Mouse (Mus musculus) MEL (cell line): ENCODE results near the gene Nckap5l. TPM values are rescaled to one million over a fixed set of nuclear protein-coding genes. Genes with fewer than 3 reads are reported as not detected.

ENCODE experiments used
- DNase-seq: peaks from one replicate; pipeline ENCODE4 v3.0.0; 2011; ENCODE audit warnings: low read depth, low spot score
- H3K27ac ChIP-seq: 2 replicates; pipeline ENCODE4 v1.5.1; 2012; ENCODE audit warnings: low read depth, mild to moderate bottlenecking, control low read depth, low read length, moderate library complexity; ENCODE audit not compliant: control insufficient read depth
- H3K27me3 ChIP-seq, 2 experiments: fragments of 150-350 bp in 1 of 2; sonication (generic) in 1 of 2; 2 replicates each; pipeline ENCODE4 v1.6.1; 2012; ENCODE audit warnings: low read length in 2 of 2, mild to moderate bottlenecking in 2 of 2, improper control_type of control experiment in 1 of 2, moderate library complexity in 1 of 2; ENCODE audit not compliant: insufficient read depth in 2 of 2, control insufficient read depth in 1 of 2
- H3K36me3 ChIP-seq, 2 experiments: 2 replicates each; pipeline ENCODE4 v1.6.1; 2012 to 2014; ENCODE audit warnings: low read length in 2 of 2, improper control_type of control experiment in 1 of 2, inconsistent platforms in 1 of 2, mild to moderate bottlenecking in 1 of 2; ENCODE audit not compliant: insufficient read depth in 2 of 2, control insufficient read depth in 1 of 2
- H3K4me1 ChIP-seq, 2 experiments: fragments of 150-350 bp in 1 of 2; sonication (generic) in 1 of 2; 2 replicates each; pipeline ENCODE4 v1.6.1; 2012; ENCODE audit warnings: low read length in 2 of 2, improper control_type of control experiment in 1 of 2, mild to moderate bottlenecking in 1 of 2; ENCODE audit not compliant: insufficient read depth in 2 of 2, control insufficient read depth in 1 of 2
- H3K4me3 ChIP-seq, 2 experiments: fragments of 150-350 bp in 1 of 2; sonication (generic) in 1 of 2; 2 replicates each; pipeline ENCODE4 v1.5.1; 2012; ENCODE audit warnings: low read depth in 2 of 2, low read length in 2 of 2, mild to moderate bottlenecking in 2 of 2, moderate library complexity in 2 of 2, control low read depth in 1 of 2, improper control_type of control experiment in 1 of 2; ENCODE audit not compliant: control insufficient read depth in 1 of 2, insufficient read depth in 1 of 2
- H3K79me2 ChIP-seq: 2 replicates; pipeline ENCODE4 v1.6.1; 2012; ENCODE audit warnings: mild to moderate bottlenecking, low read length, moderate library complexity; ENCODE audit not compliant: control insufficient read depth, poor library complexity, insufficient read depth
- H3K9ac ChIP-seq: 2 replicates; pipeline ENCODE4 v1.6.1; 2012; ENCODE audit warnings: low read depth, mild to moderate bottlenecking, control low read depth, low read length, moderate library complexity; ENCODE audit not compliant: control insufficient read depth, poor library complexity, severe bottlenecking
- H3K9me3 ChIP-seq: fragments of 150-350 bp; sonication (generic); replicated peaks from 2 replicates; pipeline ENCODE4 v1.6.1; 2012; ENCODE audit warnings: mild to moderate bottlenecking, low read length, improper control_type of control experiment, moderate library complexity; ENCODE audit not compliant: insufficient read depth
- CTCF ChIP-seq, 3 experiments: IDR thresholded peaks in 2 of 3; conservative IDR thresholded peaks in 1 of 3; 2 replicates each; pipeline ENCODE4 v1.5.1; 2011 to 2012; ENCODE audit warnings: low read length in 3 of 3, low read depth in 2 of 3, mild to moderate bottlenecking in 2 of 3, improper control_type of control experiment in 1 of 3, inconsistent platforms in 1 of 3, mixed read lengths in 1 of 3, moderate library complexity in 1 of 3; ENCODE audit not compliant: control insufficient read depth in 1 of 3, insufficient read depth in 1 of 3, poor library complexity in 1 of 3, severe bottlenecking in 1 of 3
- E2F4 ChIP-seq: IDR thresholded peaks from 2 replicates; pipeline ENCODE4 v1.6.1; 2011; ENCODE audit warnings: low read depth, low read length, improper control_type of control experiment, borderline replicate concordance
- ETS1 ChIP-seq: IDR thresholded peaks from 2 replicates; pipeline ENCODE4 v1.6.1; 2012; ENCODE audit warnings: low read depth, mild to moderate bottlenecking, inconsistent platforms, low read length, improper control_type of control experiment, moderate library complexity
- HCFC1 ChIP-seq: IDR thresholded peaks from 2 replicates; pipeline ENCODE4 v1.6.1; 2012; ENCODE audit warnings: low read depth, mild to moderate bottlenecking, inconsistent platforms, low read length, improper control_type of control experiment, moderate library complexity
- JUND ChIP-seq: IDR thresholded peaks from 2 replicates; pipeline ENCODE4 v1.6.1; 2011; ENCODE audit warnings: low read depth, mild to moderate bottlenecking, improper control_type of control experiment, low read length
- KAT2A ChIP-seq: conservative IDR thresholded peaks from 2 replicates; pipeline ENCODE4 v1.6.1; 2012; ENCODE audit warnings: low read depth, low read length, improper control_type of control experiment, inconsistent platforms
- MAFK ChIP-seq: IDR thresholded peaks from 2 replicates; pipeline ENCODE4 v1.6.1; 2011; ENCODE audit warnings: low read depth, mild to moderate bottlenecking, low read length, improper control_type of control experiment, borderline replicate concordance
- MEF2A ChIP-seq: IDR thresholded peaks from 2 replicates; pipeline ENCODE4 v1.6.1; 2014; ENCODE audit warnings: low read depth, mild to moderate bottlenecking, inconsistent platforms, low read length, improper control_type of control experiment; ENCODE audit not compliant: poor library complexity, insufficient replicate concordance, severe bottlenecking; ENCODE audit errors: extremely low read depth
- MYC ChIP-seq: IDR thresholded peaks from 2 replicates; pipeline ENCODE4 v1.6.1; 2011; ENCODE audit warnings: low read depth, mild to moderate bottlenecking, low read length, improper control_type of control experiment, moderate library complexity
- NRF1 ChIP-seq: IDR thresholded peaks from 2 replicates; pipeline ENCODE4 v1.6.1; 2014; ENCODE audit warnings: low read depth, mild to moderate bottlenecking, inconsistent platforms, low read length, improper control_type of control experiment, moderate library complexity; ENCODE audit not compliant: poor library complexity, insufficient read depth, severe bottlenecking
- POLR2A ChIP-seq, 2 experiments: IDR thresholded peaks; 2 replicates each; pipeline ENCODE4 v1.6.1; 2011 to 2012; ENCODE audit warnings: low read length in 2 of 2, mild to moderate bottlenecking in 2 of 2, control low read depth in 1 of 2, improper control_type of control experiment in 1 of 2, low read depth in 1 of 2, moderate library complexity in 1 of 2; ENCODE audit not compliant: control insufficient read depth in 1 of 2, insufficient read depth in 1 of 2, poor library complexity in 1 of 2
- RCOR1 ChIP-seq: IDR thresholded peaks from 2 replicates; pipeline ENCODE4 v1.6.1; 2012; ENCODE audit warnings: low read depth, mild to moderate bottlenecking, inconsistent platforms, low read length, improper control_type of control experiment
- TCF12 ChIP-seq: IDR thresholded peaks from 2 replicates; pipeline ENCODE4 v1.6.1; 2014; ENCODE audit warnings: low read depth, mild to moderate bottlenecking, inconsistent platforms, low read length, improper control_type of control experiment, moderate library complexity
- USF1 ChIP-seq: IDR thresholded peaks from 2 replicates; pipeline ENCODE4 v1.6.1; 2014; ENCODE audit warnings: low read depth, mild to moderate bottlenecking, inconsistent platforms, low read length, improper control_type of control experiment, moderate library complexity
- USF2 ChIP-seq, 2 experiments: IDR thresholded peaks; 2 replicates each; pipeline ENCODE4 v1.6.1; 2011 to 2012; ENCODE audit warnings: improper control_type of control experiment in 2 of 2, low read length in 2 of 2, borderline replicate concordance in 1 of 2, inconsistent platforms in 1 of 2, low read depth in 1 of 2, mild to moderate bottlenecking in 1 of 2; ENCODE audit not compliant: insufficient read depth in 1 of 2
- ZMIZ1 ChIP-seq: IDR thresholded peaks from 2 replicates; pipeline ENCODE4 v1.6.1; 2012; ENCODE audit warnings: low read depth, mild to moderate bottlenecking, inconsistent platforms, low read length, improper control_type of control experiment, moderate library complexity
- polyA plus RNA-seq, 2 experiments: library from polyadenylated mRNA; stranded (reverse) in 1 of 2; unstranded in 1 of 2; fragments of >175 nt in 1 of 2; fragments of >200 nt in 1 of 2; gene quantifications; 2 replicates each; pipeline versions ENCODE4 v1.2.1 to v1.2.4; 2012; ENCODE audit warnings: low replicate concordance in 2 of 2, low read depth in 1 of 2; ENCODE audit not compliant: insufficient read length in 2 of 2, insufficient read depth in 1 of 2, missing spikeins in 1 of 2
- total RNA-seq: library from RNA; depleted of rRNA; stranded (reverse); fragments of 300-350 nt; gene quantifications from 2 replicates; pipeline ENCODE4 v1.2.3, GENCODE M21; 2012

Nckap5l gene
- total and polyA plus RNA-seq, 3 experiments: 2.5 to 14.1 TPM; not detected in 1

GRCm38 (mm10) chr15:99503256-99503655 is 45.7 kb upstream of the Nckap5l start:
- Histone ChIP-seq H3K4me1 (peaks cover under 1 to 15% of the 10 kb centered on the region in 2 experiments; a peak in 3 of 4 replicates), H3K79me2 (no peaks in the 10 kb centered on the region), H3K9me3 (no peaks in the 10 kb centered on the region), H3K4me3 (no peak overlapping the region), H3K27ac (no peak overlapping the region), H3K36me3 (peaks cover 0 to 4% of the 10 kb centered on the region in 2 experiments; a peak in 2 of 4 replicates), H3K9ac (no peak overlapping the region), H3K27me3 (peaks cover 3 to 6% of the 10 kb centered on the region in 2 experiments; a peak in 3 of 4 replicates)
- TF ChIP-seq HCFC1: no peak
- TF ChIP-seq MAFK: no peak
- no peak for TF ChIP-seq E2F4
- TF ChIP-seq MEF2A: no peak
- TF ChIP-seq CTCF (IDR thresholded peaks at IDR 0.05 in 2 of 3, conservative IDR thresholded peaks at IDR 0.05 in 1 of 3; ENCODE audit: control insufficient read depth in 1 of 3, insufficient read depth in 1 of 3, low read depth in 2 of 3, low read length in 3 of 3, poor library complexity in 1 of 3, severe bottlenecking in 1 of 3): no peak
- TF ChIP-seq ETS1: no peak
- DNase-seq: no peak

GRCm38 (mm10) chr15:99502311-99502831 is 44.8 kb upstream of the Nckap5l start:
- peaks cover 0 to 4% of the 10 kb centered on the region in 2 experiments; a peak in 2 of 4 replicates for H3K36me3 ChIP-seq
- H3K9me3 ChIP-seq: no peaks in the 10 kb centered on the region
- H3K27ac ChIP-seq: no peak overlapping the region
- H3K27me3 ChIP-seq: peaks cover 0 to 4% of the 10 kb centered on the region in 2 experiments; a peak in 2 of 4 replicates
- TF ChIP-seq USF1 (peak; percentile 40; the same call in 1 of the 2 replicates), MYC (no peak)
- no peaks in the 10 kb centered on the region for H3K79me2 ChIP-seq
- DNase-seq: no peak
- no peak overlapping the region for H3K9ac ChIP-seq
- H3K4me1 ChIP-seq: peaks cover 2 to 22% of the 10 kb centered on the region in 2 experiments; a peak in 3 of 4 replicates
- H3K4me3 ChIP-seq: no peak overlapping the region

- Histone ChIP-seq H3K27ac (no peak overlapping the region), H3K4me1 (peaks cover 2 to 25% of the 10 kb centered on the region in 2 experiments; a peak in 3 of 4 replicates), H3K9ac (no peak overlapping the region), H3K9me3 (no peaks in the 10 kb centered on the region), H3K79me2 (no peaks in the 10 kb centered on the region), H3K4me3 (no peak overlapping the region), H3K27me3 (peaks cover 0 to 4% of the 10 kb centered on the region in 2 experiments; a peak in 2 of 4 replicates), H3K36me3 (peaks cover 0 to 4% of the 10 kb centered on the region in 2 experiments; a peak in 2 of 4 replicates)
- DNase-seq: no peak
- TF ChIP-seq NRF1: no peak
- no peak for TF ChIP-seq ZMIZ1
- TF ChIP-seq RCOR1: no peak
- no peak for TF ChIP-seq POLR2A (IDR thresholded peaks at IDR 0.05; ENCODE audit: control insufficient read depth in 1 of 2, insufficient read depth in 1 of 2, low read depth in 1 of 2, low read length in 2 of 2, poor library complexity in 1 of 2)
- TF ChIP-seq MEF2A: no peak
- TF ChIP-seq USF2 (IDR thresholded peaks at IDR 0.05; ENCODE audit: borderline replicate concordance in 1 of 2, insufficient read depth in 1 of 2, low read depth in 1 of 2, low read length in 2 of 2): no peak
- no peak for TF ChIP-seq JUND
- TF ChIP-seq TCF12: no peak
- TF ChIP-seq HCFC1: no peak
- TF ChIP-seq KAT2A: no peak
Measured at GRCm38 (mm10) chr15:99501292-99502260, 44.0 kb upstream of the Nckap5l start.
